Mouse (Mus musculus) hindbrain, embryonic 11.5 days (tissue): ENCODE results near the gene Dusp16. TPM values are rescaled to one million over a fixed set of nuclear protein-coding genes. Genes with fewer than 3 reads are reported as not detected.

ENCODE experiments used
- ATAC-seq: fragments of 200-750 bp; cut with Nextera tagmentation; 2 replicates; pipeline ENCODE4 v1.8.0; 2017; ENCODE audit warnings: mild to moderate bottlenecking, moderate TSS enrichment, moderate library complexity; ENCODE audit not compliant: low FRiP score
- DNase-seq: peaks from one replicate; pipeline ENCODE4 v3.0.0-alpha.2; 2015; ENCODE audit warnings: low spot score
- H3K27ac ChIP-seq: fragments of 300-500 bp; sonication (generic); 2 replicates; pipeline ENCODE4 v1.5.1; 2014; ENCODE audit warnings: mild to moderate bottlenecking, low read depth, low read length
- H3K27me3 ChIP-seq: fragments of 300-500 bp; sonication (generic); 2 replicates; pipeline ENCODE4 v1.6.1; 2014; ENCODE audit warnings: mild to moderate bottlenecking, low read length, moderate library complexity, mixed read lengths; ENCODE audit not compliant: control insufficient read depth, insufficient read depth
- H3K36me3 ChIP-seq: fragments of 300-500 bp; sonication (generic); 2 replicates; pipeline ENCODE4 v1.6.1; 2014; ENCODE audit warnings: mild to moderate bottlenecking, low read length, moderate library complexity, mixed read lengths; ENCODE audit not compliant: control insufficient read depth, insufficient read depth
- H3K4me1 ChIP-seq: fragments of 300-500 bp; sonication (generic); replicated peaks from 2 replicates; pipeline ENCODE4 v1.6.1; 2014; ENCODE audit warnings: low read length, mixed read lengths; ENCODE audit not compliant: control insufficient read depth, insufficient read depth
- H3K4me2 ChIP-seq: fragments of 300-500 bp; sonication (generic); replicated peaks from 2 replicates; pipeline ENCODE4 v1.6.1; 2014; ENCODE audit warnings: mild to moderate bottlenecking, low read depth, low read length
- H3K4me3 ChIP-seq: fragments of 300-500 bp; sonication (generic); 2 replicates; pipeline ENCODE4 v1.5.1; 2014; ENCODE audit warnings: low read depth, low read length
- H3K9ac ChIP-seq: fragments of 300-500 bp; sonication (generic); 2 replicates; pipeline ENCODE4 v1.6.1; 2014; ENCODE audit warnings: low read depth, low read length
- H3K9me3 ChIP-seq: fragments of 300-500 bp; sonication (generic); 2 replicates; pipeline ENCODE4 v1.6.1; 2016; ENCODE audit warnings: low read length; ENCODE audit not compliant: control insufficient read depth
- WGBS: fragments of 180-500 bp; shearing (Covaris S2); extraction: QIAGEN DNeasy Blood & Tissue Kit; methylation state at CpG from one replicate; pipeline ENCODE4 v1.1.7; 2014; 5-methylcytosine and 5-hydroxymethylcytosine counted together
- polyA plus RNA-seq: library from polyadenylated mRNA; unstranded; fragments of >200 nt; fragmentation: Nextera tagmentation; extraction: Ambion mirVana; gene quantifications from 2 replicates; pipeline ENCODE4 v1.2.1, GENCODE M21; 2014

The Dusp16 gene
- polyA plus RNA-seq, 1 experiment from 2014 or later = 13.0 TPM

- ATAC-seq = no peak
- Histone ChIP-seq H3K27me3 (no peaks in the 10 kb centered on the region), H3K9me3 (no peaks in the 10 kb centered on the region), H3K36me3 (0 out of 2 replicates have a peak, but pooled peaks cover 1% of the 10 kb centered on the region), H3K4me1 (no peaks in the 10 kb centered on the region), H3K27ac (no peak overlapping the region), H3K4me2 (no peak overlapping the region), H3K9ac (no peak overlapping the region), H3K4me3 (no peak overlapping the region)
- WGBS = 91% methylated on average over 11 of the region's 11 CpGs
- no peak for DNase-seq
These were observed 73.8 kb downstream of the Dusp16 start for GRCm38 (mm10) chr6:134718668-134719065.

DNA sequence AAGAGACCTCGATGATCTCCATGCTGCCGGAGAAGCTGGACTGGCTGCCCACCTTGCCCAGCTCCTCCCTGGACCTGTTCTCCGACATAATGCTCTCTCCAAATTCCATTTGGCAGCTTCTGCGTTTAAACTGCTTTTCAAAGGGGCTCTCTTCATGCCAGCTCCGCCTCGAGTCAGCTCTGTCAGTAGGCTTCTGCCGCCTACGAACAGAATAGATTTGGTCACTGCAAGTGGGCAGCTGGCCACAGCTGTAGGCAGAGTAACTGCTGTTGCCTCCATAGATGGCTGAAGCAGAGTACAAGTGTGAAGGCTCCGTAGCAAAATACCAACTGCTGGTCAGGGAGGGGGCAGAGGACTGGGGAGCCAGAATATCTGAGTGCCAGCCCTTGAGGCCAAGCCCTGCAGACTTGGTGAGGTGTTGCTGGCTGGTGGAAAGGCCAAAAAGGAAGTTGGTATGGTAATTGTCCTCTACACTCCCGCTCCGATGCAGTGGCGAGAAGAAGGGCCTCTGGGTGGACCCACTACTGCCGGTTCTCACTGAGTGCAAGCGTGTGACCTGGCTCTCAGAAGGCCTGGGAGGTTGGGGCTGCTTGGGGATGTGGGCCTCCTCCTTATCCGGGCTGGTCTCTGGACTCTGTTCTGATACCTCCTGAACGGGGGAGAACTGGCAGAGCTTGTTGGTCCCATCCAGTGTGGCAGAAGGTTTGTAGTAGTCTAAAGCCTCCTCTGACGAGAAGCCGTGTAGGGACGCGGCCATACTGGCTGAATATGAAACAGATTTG, 74.3 kb downstream of the Dusp16 start:
- Histone ChIP-seq H3K4me3 (no peak overlapping the region), H3K4me1 (no peaks in the 10 kb centered on the region), H3K9ac (no peak overlapping the region), H3K27me3 (no peaks in the 10 kb centered on the region), H3K4me2 (no peak overlapping the region), H3K27ac (no peak overlapping the region), H3K9me3 (no peaks in the 10 kb centered on the region), H3K36me3 (no peaks in the 10 kb centered on the region)
- DNase-seq = no peak
- no peak for ATAC-seq
- 94% methylated on average over 20 of the region's 20 CpGs for WGBS

DNA sequence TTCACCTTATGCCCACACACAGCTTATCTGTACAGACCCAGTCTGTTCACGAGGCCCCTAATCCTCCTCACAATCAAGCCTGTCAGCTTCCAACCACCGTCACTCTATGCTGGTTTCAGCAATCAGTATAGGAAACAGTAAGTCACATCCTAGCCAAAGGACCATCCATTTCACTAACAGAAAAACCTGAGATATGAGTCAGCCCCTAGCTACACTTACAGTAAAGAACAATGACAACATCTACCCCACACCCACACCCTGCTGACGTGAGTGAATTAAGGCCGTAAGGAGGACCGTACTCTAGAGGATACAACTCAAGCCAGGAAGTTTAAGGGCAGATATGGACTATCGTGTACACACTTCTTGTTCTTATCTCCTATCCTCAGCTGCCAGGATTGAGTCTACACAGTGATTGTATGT, 76.2 kb downstream of the Dusp16 start:
- 86% methylated on average over 6 of the region's 6 CpGs for WGBS
- no peaks in the 10 kb centered on the region for H3K36me3 ChIP-seq

GRCm38 (mm10) chr6:134713897-134714296, 78.5 kb downstream of the Dusp16 start:
- Histone ChIP-seq H3K9me3 (no peaks in the 10 kb centered on the region), H3K4me1 (no peaks in the 10 kb centered on the region), H3K36me3 (no peaks in the 10 kb centered on the region), H3K9ac (no peak overlapping the region), H3K4me2 (no peak overlapping the region), H3K27ac (no peak overlapping the region), H3K27me3 (no peaks in the 10 kb centered on the region), H3K4me3 (no peak overlapping the region)
- ATAC-seq = no peak
- no peak for DNase-seq
- 58% methylated on average over 1 of the region's 1 CpGs for WGBS

More for the DNA sequence above, 76.2 kb downstream of the Dusp16 start:
- DNase-seq = no peak
- no peaks in the 10 kb centered on the region for H3K9me3 ChIP-seq
- H3K4me3 ChIP-seq = no peak overlapping the region
- no peak overlapping the region for H3K4me2 ChIP-seq
- no peak overlapping the region for H3K9ac ChIP-seq
- H3K4me1 ChIP-seq = no peaks in the 10 kb centered on the region
- H3K27me3 ChIP-seq = no peaks in the 10 kb centered on the region
- no peak for ATAC-seq
- no peak overlapping the region for H3K27ac ChIP-seq

DNA sequence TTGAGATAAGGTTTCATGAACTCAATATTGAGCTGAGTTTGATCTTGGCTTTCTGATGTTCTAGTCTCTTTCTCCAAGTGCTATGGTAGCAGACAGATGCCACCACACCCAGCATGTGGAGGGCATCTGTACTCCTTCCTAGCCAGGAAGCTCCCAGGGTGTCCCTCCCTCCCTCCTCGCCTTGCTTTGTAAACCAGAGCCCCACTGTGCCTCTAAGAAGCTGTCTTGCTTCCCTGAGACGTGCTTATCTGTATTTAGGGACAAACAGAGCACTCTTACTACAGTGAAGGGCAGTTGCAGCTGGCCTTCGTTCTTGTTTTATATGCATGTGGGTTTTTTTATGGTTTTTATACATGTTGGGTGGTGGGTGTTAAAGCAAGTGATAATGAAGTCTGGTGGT, 79.1 kb downstream of the Dusp16 start:
- no peak for DNase-seq
- H3K9me3 ChIP-seq = no peaks in the 10 kb centered on the region
- H3K36me3 ChIP-seq = no peaks in the 10 kb centered on the region
- 34% methylated on average over 3 of the region's 3 CpGs for WGBS
- H3K27me3 ChIP-seq = no peaks in the 10 kb centered on the region
- no peak for ATAC-seq
- no peak overlapping the region for H3K4me2 ChIP-seq
- H3K4me1 ChIP-seq = no peaks in the 10 kb centered on the region
- no peak overlapping the region for H3K27ac ChIP-seq
- H3K4me3 ChIP-seq = no peak overlapping the region
- no peak overlapping the region for H3K9ac ChIP-seq

- H3K27me3 ChIP-seq = no peaks in the 10 kb centered on the region
- H3K4me2 ChIP-seq = no peak overlapping the region
- H3K36me3 ChIP-seq = no peaks in the 10 kb centered on the region
- H3K27ac ChIP-seq = no peak overlapping the region
- H3K4me3 ChIP-seq = no peak overlapping the region
- no peaks in the 10 kb centered on the region for H3K4me1 ChIP-seq
- ATAC-seq (no peak), DNase-seq (no peak)
- H3K9me3 ChIP-seq = no peaks in the 10 kb centered on the region
- WGBS = 87% methylated on average over 15 of the region's 15 CpGs
- H3K9ac ChIP-seq = no peak overlapping the region
These were observed 82.4 kb downstream of the Dusp16 start for GRCm38 (mm10) chr6:134710020-134710419.

DNA sequence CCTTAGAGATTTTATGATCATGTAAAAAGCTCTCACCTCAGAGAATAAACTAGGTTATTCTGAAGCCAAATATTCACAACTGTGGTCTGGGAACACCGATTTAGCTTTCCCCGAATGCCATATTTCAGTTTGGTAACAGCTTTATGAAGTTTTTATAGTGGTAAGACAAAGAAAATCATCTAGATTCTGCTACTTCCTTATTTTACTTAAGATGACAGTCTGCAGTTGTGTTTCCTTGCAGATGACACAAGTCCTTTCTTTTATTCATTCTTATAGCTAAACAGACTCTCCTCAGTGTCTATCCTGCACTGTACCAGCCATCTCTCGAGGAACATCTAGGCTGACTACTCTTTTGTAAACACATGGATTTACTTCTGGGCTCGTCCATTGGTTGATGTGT, 86.0 kb downstream of the Dusp16 start:
- no peak for ATAC-seq
- no peak overlapping the region for H3K4me2 ChIP-seq
- no peaks in the 10 kb centered on the region for H3K9me3 ChIP-seq
- H3K27ac ChIP-seq = no peak overlapping the region
- no peaks in the 10 kb centered on the region for H3K27me3 ChIP-seq
- no peak for DNase-seq
- no peak overlapping the region for H3K9ac ChIP-seq
- no peaks in the 10 kb centered on the region for H3K4me1 ChIP-seq
- H3K4me3 ChIP-seq = no peak overlapping the region
- WGBS = 87% methylated on average over 4 of the region's 4 CpGs
- no peaks in the 10 kb centered on the region for H3K36me3 ChIP-seq

DNA sequence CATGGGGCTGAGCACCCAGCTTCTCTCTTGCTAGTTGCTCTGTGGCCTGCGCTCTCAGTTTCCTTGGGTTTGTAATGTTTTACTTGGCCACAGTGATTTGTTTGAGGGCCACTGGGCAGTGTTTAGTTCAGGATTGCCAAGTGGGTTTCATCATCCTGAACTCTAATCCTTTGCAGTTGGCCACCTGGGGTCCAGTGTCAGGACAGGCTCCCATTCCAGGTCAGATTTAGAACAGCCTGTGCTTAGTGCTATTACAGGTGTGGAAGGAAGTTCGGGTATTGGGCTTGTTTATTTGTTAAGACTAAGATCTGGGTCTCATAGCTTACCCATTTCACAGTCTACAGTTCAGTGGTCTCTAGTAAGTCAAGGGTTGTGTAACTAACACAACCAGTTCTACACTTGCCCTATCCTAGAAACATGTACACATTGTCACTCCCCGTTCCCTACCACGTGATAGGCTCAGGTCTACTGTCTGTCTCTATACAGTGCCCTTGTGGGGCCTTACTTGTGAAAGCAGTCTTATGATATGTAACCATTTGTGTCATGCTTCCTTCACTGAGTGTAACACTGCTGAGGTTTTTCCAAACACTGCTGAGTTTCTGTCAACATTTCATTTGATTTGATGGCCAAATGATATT, 89.3 kb downstream of the Dusp16 start:
- WGBS = 90% methylated on average over 4 of the region's 4 CpGs
- no peak overlapping the region for H3K9ac ChIP-seq
- no peak for ATAC-seq
- H3K9me3 ChIP-seq = no peaks in the 10 kb centered on the region
- H3K36me3 ChIP-seq = no peaks in the 10 kb centered on the region
- no peak for DNase-seq
- H3K4me1 ChIP-seq = no peaks in the 10 kb centered on the region
- no peak overlapping the region for H3K4me3 ChIP-seq
- no peak overlapping the region for H3K27ac ChIP-seq
- no peaks in the 10 kb centered on the region for H3K27me3 ChIP-seq
- no peak overlapping the region for H3K4me2 ChIP-seq

DNA sequence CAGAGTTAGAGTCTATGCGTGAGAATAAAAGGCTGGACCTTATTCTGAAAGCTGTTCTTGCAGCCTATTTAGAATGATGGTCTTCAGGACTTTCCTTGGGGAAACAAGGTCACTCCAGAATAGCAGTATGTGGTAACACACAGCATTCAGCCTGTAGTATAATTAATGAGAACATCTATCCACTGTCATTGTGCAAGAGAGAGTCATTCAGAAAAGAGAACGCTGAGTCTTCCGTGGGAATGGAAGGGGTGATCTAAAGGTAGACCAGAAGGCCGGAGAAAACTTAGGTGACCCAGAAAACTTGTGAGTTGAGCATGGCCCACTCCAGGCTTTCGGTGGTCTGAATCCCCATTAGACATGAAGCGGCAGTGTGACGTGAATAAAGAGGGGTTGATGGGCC, 90.2 kb downstream of the Dusp16 start:
- no peak overlapping the region for H3K27ac ChIP-seq
- no peaks in the 10 kb centered on the region for H3K36me3 ChIP-seq
- H3K9ac ChIP-seq = no peak overlapping the region
- no peaks in the 10 kb centered on the region for H3K9me3 ChIP-seq
- no peaks in the 10 kb centered on the region for H3K4me1 ChIP-seq
- no peak overlapping the region for H3K4me3 ChIP-seq
- no peaks in the 10 kb centered on the region for H3K27me3 ChIP-seq
- H3K4me2 ChIP-seq = no peak overlapping the region
- ATAC-seq = no peak
- DNase-seq = no peak
- 92% methylated on average over 7 of the region's 7 CpGs for WGBS
